Mouse (Mus musculus) kidney, embryonic 15.5 days (tissue): ENCODE measurements at regions not wholly inside any gene's neighbourhood (a gene's known extent, or its start where the extent isn't known, plus 50 kb on each side); places are given as distances from the start of the nearest gene placed in this dataset.
A peak's percentile ranks its signal among the peaks of the same experiment; 100 is the strongest.

Experiments used
- ATAC-seq: fragments of 200-750 bp; cut with Nextera tagmentation; replicated peaks from 2 replicates; pipeline ENCODE4 v1.8.0; 2017; ENCODE audit warnings: moderate TSS enrichment; ENCODE audit not compliant: low FRiP score
- H3K27ac ChIP-seq: fragments of 300-500 bp; sonication (generic); 2 replicates; pipeline ENCODE4 v1.5.1; 2015; ENCODE audit warnings: mild to moderate bottlenecking, inconsistent platforms
- H3K27me3 ChIP-seq: fragments of 300-500 bp; sonication (generic); 2 replicates; pipeline ENCODE4 v1.6.1; 2015; ENCODE audit warnings: inconsistent platforms
- H3K36me3 ChIP-seq: fragments of 300-500 bp; sonication (generic); 2 replicates; pipeline ENCODE4 v1.6.1; 2015; ENCODE audit warnings: inconsistent platforms
- H3K4me1 ChIP-seq: fragments of 300-500 bp; sonication (generic); 2 replicates; pipeline ENCODE4 v1.6.1; 2015; ENCODE audit warnings: inconsistent platforms
- H3K4me2 ChIP-seq: fragments of 300-500 bp; sonication (generic); 2 replicates; pipeline ENCODE4 v1.6.1; 2015; ENCODE audit warnings: moderate library complexity, mild to moderate bottlenecking, inconsistent platforms
- H3K4me3 ChIP-seq: fragments of 300-500 bp; sonication (generic); replicated peaks from 2 replicates; pipeline ENCODE4 v1.5.1; 2015; ENCODE audit warnings: mild to moderate bottlenecking, inconsistent platforms
- H3K9ac ChIP-seq: fragments of 300-500 bp; sonication (generic); 2 replicates; pipeline ENCODE4 v1.6.1; 2015; ENCODE audit warnings: mild to moderate bottlenecking, inconsistent platforms
- H3K9me3 ChIP-seq: fragments of 300-500 bp; sonication (generic); replicated peaks from 2 replicates; pipeline ENCODE4 v1.6.1; 2016; ENCODE audit warnings: inconsistent platforms
- whole genome bisulfite sequencing: fragments of 180-500 bp; shearing (Covaris S2); methylation state at CpG from one replicate; pipeline ENCODE4 v1.1.7; 2015; ENCODE audit warnings: mixed read lengths; 5-methylcytosine and 5-hydroxymethylcytosine counted together

- Histone ChIP-seq H3K27ac (peak overlapping the region; percentile 86), H3K4me2 (no peak overlapping the region), H3K36me3 (no peaks in the 10 kb centered on the region), H3K9me3 (no peaks in the 10 kb centered on the region; the same call in 1 of the 2 replicates), H3K9ac (no peak overlapping the region), H3K27me3 (no peaks in the 10 kb centered on the region), H3K4me1 (peaks cover 27% of the 10 kb centered on the region), H3K4me3 (no peak overlapping the region)
- peak; percentile 48; the same call in 1 of the 2 replicates for ATAC-seq
- WGBS = 22% methylated on average over 3 of the region's 3 CpGs
Measured at GRCm38 (mm10) chr17:73053479-73054215, 54.1 kb upstream of the Lclat1 start.

DNA sequence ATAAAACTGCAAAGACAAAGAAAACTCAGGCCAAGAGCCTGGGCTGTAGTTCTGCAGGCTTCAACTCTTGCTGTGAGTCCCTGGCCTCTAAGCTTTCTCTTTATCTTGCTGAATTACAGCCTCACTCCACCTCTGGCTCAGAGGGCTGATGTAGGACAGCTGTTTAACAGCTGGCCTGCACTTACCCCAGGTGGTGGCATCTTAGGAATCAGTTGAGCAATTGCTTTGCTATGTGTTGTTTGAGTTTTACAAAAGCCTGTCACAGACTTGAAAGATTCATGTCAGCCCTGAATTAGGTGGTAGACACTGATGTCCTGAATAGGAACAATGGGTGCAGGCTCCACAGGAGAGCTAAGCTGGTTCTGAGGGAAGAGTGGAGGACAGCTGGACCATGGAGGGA, 53.6 kb upstream of the Lclat1 start:
- no peaks in the 10 kb centered on the region; the same call in 1 of the 2 replicates for H3K9me3 ChIP-seq
- peaks cover 27% of the 10 kb centered on the region for H3K4me1 ChIP-seq
- H3K4me2 ChIP-seq = no peak overlapping the region
- H3K4me3 ChIP-seq = no peak overlapping the region
- peak overlapping the region; percentile 86 for H3K27ac ChIP-seq
- H3K36me3 ChIP-seq = no peaks in the 10 kb centered on the region
- no peaks in the 10 kb centered on the region for H3K27me3 ChIP-seq
- no peak overlapping the region for H3K9ac ChIP-seq
- peak; percentile 91 for ATAC-seq

DNA sequence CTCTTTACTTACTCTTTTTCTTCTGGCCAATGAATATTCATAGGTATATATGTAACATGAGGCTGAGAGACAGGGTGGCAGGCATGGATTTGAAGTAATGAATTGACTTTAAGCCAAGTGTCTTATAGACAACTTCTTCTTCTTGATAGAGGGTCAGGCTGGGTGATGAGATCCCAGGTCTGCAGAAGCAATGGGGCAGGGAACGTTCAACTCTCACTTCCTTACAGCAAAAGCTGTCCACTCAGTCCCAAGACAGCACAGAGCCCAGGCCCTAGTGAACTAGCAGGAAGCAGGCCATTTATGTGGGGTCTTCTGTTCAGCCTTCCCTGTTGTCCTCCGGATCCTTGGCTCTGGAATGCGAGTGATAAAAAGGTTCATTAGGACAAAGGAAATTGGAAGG, 52.6 kb upstream of the Lclat1 start:
- H3K4me3 ChIP-seq = no peak overlapping the region
- H3K4me1 ChIP-seq = peaks cover 28% of the 10 kb centered on the region
- no peak for ATAC-seq
- no peaks in the 10 kb centered on the region for H3K27me3 ChIP-seq
- H3K9ac ChIP-seq = no peak overlapping the region
- WGBS = 68% methylated on average over 3 of the region's 3 CpGs
- peak overlapping the region; percentile 86 for H3K27ac ChIP-seq
- no peak overlapping the region for H3K4me2 ChIP-seq
- no peaks in the 10 kb centered on the region; the same call in 1 of the 2 replicates for H3K9me3 ChIP-seq
- no peaks in the 10 kb centered on the region for H3K36me3 ChIP-seq

DNA sequence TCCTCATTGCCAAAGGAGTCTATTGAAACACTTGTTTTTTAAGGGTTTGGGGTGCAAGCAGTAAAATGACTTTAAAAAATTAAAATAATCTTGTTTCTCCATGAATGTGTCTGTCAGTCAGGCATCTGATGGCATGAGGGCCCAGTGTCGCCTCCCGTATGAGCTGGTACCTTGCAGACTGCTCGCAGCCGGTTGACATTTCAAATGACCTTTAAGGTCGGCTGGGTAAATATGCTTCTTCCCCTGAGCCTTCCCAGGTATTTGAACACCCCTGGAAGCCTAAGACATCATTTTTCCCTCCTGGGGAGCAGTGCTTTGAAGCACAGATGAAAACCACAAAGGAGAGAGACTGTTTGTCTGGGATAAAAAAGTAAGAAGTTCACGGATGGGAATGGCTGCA, 52.2 kb upstream of the Lclat1 start:
- Histone ChIP-seq H3K27me3 (no peaks in the 10 kb centered on the region), H3K4me3 (no peak overlapping the region), H3K27ac (peak overlapping the region; percentile 86), H3K9me3 (no peaks in the 10 kb centered on the region; the same call in 1 of the 2 replicates), H3K4me2 (no peak overlapping the region), H3K9ac (no peak overlapping the region), H3K4me1 (peaks cover 32% of the 10 kb centered on the region), H3K36me3 (no peaks in the 10 kb centered on the region)
- 70% methylated on average over 6 of the region's 6 CpGs for WGBS
- no peak for ATAC-seq

GRCm38 (mm10) chr17:73056616-73057015, 51.2 kb upstream of the Lclat1 start:
- peaks cover 39% of the 10 kb centered on the region for H3K4me1 ChIP-seq
- 78% methylated on average over 2 of the region's 2 CpGs for WGBS
- no peak overlapping the region for H3K9ac ChIP-seq
- H3K36me3 ChIP-seq = no peaks in the 10 kb centered on the region
- no peak overlapping the region for H3K27ac ChIP-seq
- no peak overlapping the region for H3K4me2 ChIP-seq
- no peak for ATAC-seq
- H3K27me3 ChIP-seq = no peaks in the 10 kb centered on the region
- H3K4me3 ChIP-seq = no peak overlapping the region
- no peaks in the 10 kb centered on the region; the same call in 1 of the 2 replicates for H3K9me3 ChIP-seq
